Mouse (Mus musculus) G1E (cell line): Measurements from ENCODE around the gene Reln. TPM values are rescaled to one million over a fixed set of nuclear protein-coding genes. Genes with fewer than 3 reads are reported as not detected.

ENCODE experiments used
- ATAC-seq: 2 replicates; pipeline ENCODE4 v1.8.0; 2016; ENCODE audit warnings: mild to moderate bottlenecking; ENCODE audit not compliant: insufficient number of reproducible peaks, poor library complexity, low FRiP score, severe bottlenecking; ENCODE audit errors: extremely low read depth
- DNase-seq: peaks from one replicate; pipeline ENCODE4 v3.0.0; 2012; ENCODE audit warnings: low spot score
- H3K27me3 ChIP-seq: 2 replicates; pipeline ENCODE4 v1.6.1; 2012; ENCODE audit warnings: mild to moderate bottlenecking, low read length, inconsistent platforms; ENCODE audit not compliant: insufficient read depth
- H3K36me3 ChIP-seq: replicated peaks from 2 replicates; pipeline ENCODE3; 2012; ENCODE audit warnings: mild to moderate bottlenecking, inconsistent platforms
- H3K4me1 ChIP-seq: 2 replicates; pipeline ENCODE4 v1.6.1; 2012; ENCODE audit warnings: low read depth, low read length, inconsistent platforms, mixed read lengths; ENCODE audit not compliant: insufficient read depth
- H3K4me3 ChIP-seq: 2 replicates; pipeline ENCODE4 v1.5.1; 2012; ENCODE audit warnings: low read depth, mild to moderate bottlenecking, inconsistent platforms, low read length, moderate library complexity, mixed read lengths
- H3K9me3 ChIP-seq: replicated peaks from 2 replicates; pipeline ENCODE4 v1.6.1; 2012; ENCODE audit warnings: inconsistent platforms
- CTCF ChIP-seq: IDR thresholded peaks from 2 replicates; pipeline ENCODE4 v1.5.1; 2012; ENCODE audit warnings: low read depth, low read length, inconsistent platforms, mixed read lengths
- GATA1 ChIP-seq: IDR thresholded peaks from 2 replicates; pipeline ENCODE4 v1.6.1; 2012; ENCODE audit warnings: borderline replicate concordance, low read length, inconsistent platforms, mixed read lengths
- GATA2 ChIP-seq: IDR thresholded peaks from 2 replicates; pipeline ENCODE4 v1.6.1; 2012; ENCODE audit warnings: low read depth, low read length, inconsistent platforms, borderline replicate concordance
- POLR2AphosphoS5 ChIP-seq: IDR thresholded peaks from 2 replicates; pipeline ENCODE4 v1.6.1; 2012; ENCODE audit warnings: low read depth, low read length, inconsistent platforms; ENCODE audit not compliant: insufficient replicate concordance
- TAL1 ChIP-seq: conservative IDR thresholded peaks from 2 replicates; pipeline ENCODE4 v1.6.1; 2012; ENCODE audit warnings: low read depth, low read length, inconsistent platforms, mixed read lengths
- polyA plus RNA-seq: library from polyadenylated mRNA; stranded (reverse); fragments of >175 nt; gene quantifications from 2 replicates; pipeline ENCODE4 v1.2.3, GENCODE M21; 2012
- total RNA-seq, 2 experiments: library from RNA; stranded (forward) in 1 of 2; stranded (reverse) in 1 of 2; fragments of 200-1000 nt in 1 of 2; fragments of >200 nt in 1 of 2; fragmentation: Nextera tagmentation in 1 of 2; gene quantifications; 2 replicates each; pipeline ENCODE4 v1.2.3; 2014 to 2017

Gene Reln
- total and polyA plus RNA-seq, 3 experiments: 0.04 to 42.8 (median 1.1) TPM

GRCm38 (mm10) chr5:22280534-22281164 lies 63.9 kb downstream of the Reln start:
- no peaks in the 10 kb centered on the region for H3K4me1 ChIP-seq
- no peak for TF ChIP-seq GATA1
- TF ChIP-seq GATA2: no peak
- no peak for TF ChIP-seq TAL1
- no peak for TF ChIP-seq CTCF
- no peak for TF ChIP-seq POLR2AphosphoS5
- H3K27me3 ChIP-seq: peaks cover 4% of the 10 kb centered on the region; the same call in 1 of the 2 replicates
- H3K9me3 ChIP-seq: peaks cover 3% of the 10 kb centered on the region
- no peak overlapping the region for H3K4me3 ChIP-seq
- no peak for ATAC-seq
- H3K36me3 ChIP-seq: no peaks in the 10 kb centered on the region
- DNase-seq: no peak

- peaks cover 3% of the 10 kb centered on the region for H3K9me3 ChIP-seq
- no peak overlapping the region for H3K4me3 ChIP-seq
Measured at GRCm38 (mm10) chr5:22279201-22279600, 65.3 kb downstream of the Reln start.

GRCm38 (mm10) chr5:22274134-22274533 lies 70.4 kb downstream of the Reln start:
- no peaks in the 10 kb centered on the region for H3K4me1 ChIP-seq
- DNase-seq: no peak
- H3K36me3 ChIP-seq: no peaks in the 10 kb centered on the region
- no peak overlapping the region for H3K4me3 ChIP-seq
- H3K27me3 ChIP-seq: no peaks in the 10 kb centered on the region; the same call in 1 of the 2 replicates
- ATAC-seq: no peak
- no peak for TF ChIP-seq POLR2AphosphoS5
- TF ChIP-seq GATA2: no peak
- H3K9me3 ChIP-seq: peaks cover 3% of the 10 kb centered on the region

More at GRCm38 (mm10) chr5:22279201-22279600, 65.3 kb downstream of the Reln start:
- no peak for TF ChIP-seq CTCF
- TF ChIP-seq GATA1: no peak
- TF ChIP-seq GATA2: no peak
- no peak for TF ChIP-seq TAL1
- no peak for TF ChIP-seq POLR2AphosphoS5
- ATAC-seq (no peak), DNase-seq (no peak)
- Histone ChIP-seq H3K27me3 (peaks cover 4% of the 10 kb centered on the region; the same call in 1 of the 2 replicates), H3K36me3 (no peaks in the 10 kb centered on the region), H3K4me1 (no peaks in the 10 kb centered on the region)

- Histone ChIP-seq H3K27me3 (peaks cover 6% of the 10 kb centered on the region), H3K36me3 (no peaks in the 10 kb centered on the region), H3K9me3 (no peaks in the 10 kb centered on the region), H3K4me1 (no peaks in the 10 kb centered on the region), H3K4me3 (no peak overlapping the region)
- TF ChIP-seq GATA2 (no peak), GATA1 (no peak), CTCF (no peak), POLR2AphosphoS5 (no peak), TAL1 (no peak)
- DNase-seq: no peak
- no peak for ATAC-seq
Measured at GRCm38 (mm10) chr5:22266489-22267301, 77.8 kb downstream of the Reln start.

GRCm38 (mm10) chr5:22262351-22262765 lies 82.1 kb downstream of the Reln start:
- TF ChIP-seq CTCF (no peak), TAL1 (no peak), GATA2 (no peak), GATA1 (no peak), POLR2AphosphoS5 (no peak)
- Histone ChIP-seq H3K4me1 (no peaks in the 10 kb centered on the region), H3K4me3 (no peak overlapping the region), H3K36me3 (no peaks in the 10 kb centered on the region), H3K9me3 (no peaks in the 10 kb centered on the region), H3K27me3 (peaks cover 4% of the 10 kb centered on the region; the same call in 1 of the 2 replicates)
- no peak for DNase-seq
- no peak for ATAC-seq

GRCm38 (mm10) chr5:22255346-22255745 lies 89.2 kb downstream of the Reln start:
- H3K36me3 ChIP-seq: no peaks in the 10 kb centered on the region
- DNase-seq: no peak
- no peak for TF ChIP-seq GATA1
- TF ChIP-seq POLR2AphosphoS5: no peak
- TF ChIP-seq TAL1: no peak
- TF ChIP-seq CTCF: no peak
- no peak for TF ChIP-seq GATA2

More at GRCm38 (mm10) chr5:22255346-22255745, 89.2 kb downstream of the Reln start:
- no peak for ATAC-seq
- Histone ChIP-seq H3K27me3 (peaks cover 4% of the 10 kb centered on the region), H3K4me3 (no peak overlapping the region), H3K9me3 (no peaks in the 10 kb centered on the region), H3K4me1 (no peaks in the 10 kb centered on the region)
